In genomic region chr16:57352751-57353150, GRCm38 (mm10) we compare ENCODE assay signal across 10 mouse cellular contexts. TPM values are rescaled to one million over a fixed set of nuclear protein-coding genes. Genes with fewer than 3 reads are reported as not detected.
A peak's percentile ranks its signal among the peaks of the same experiment; 100 is the strongest.
DNase-seq lines count a peak whose midpoint lies in the region; ATAC-seq and TF ChIP-seq lines count a peak whose summit lies in the region.
"Had no signal": no experiment of that assay in that cellular context is flagged by ENCODE, and none has a peak within 500 bp of the region (broad histone marks: within the 10 kb centered on the region; RNA-seq: fewer than 3 reads in every experiment).

TSS of gene Filip1l (plus strand) at chr16:57353093.

- no peaks in the 10 kb centered on the region for H3K79me2 ChIP-seq in heart, adult 2 months (replicated peaks; ENCODE audit: control insufficient read depth, insufficient read depth, low read length)

- no peak within 1 kb of the TSS for H3K4me3 ChIP-seq in kidney, embryonic 15.5 days (replicated peaks)
- peak within 1 kb of the TSS; percentile 48 for H3K4me3 ChIP-seq in heart, adult 2 months
- H3K4me3 ChIP-seq in limb, embryonic 13.5 days = no peak within 1 kb of the TSS

- H3K36me3 ChIP-seq in kidney, embryonic 15.5 days = no peaks in the 10 kb centered on the region
- no peaks in the 10 kb centered on the region; the same call in 1 of the 2 replicates for H3K36me3 ChIP-seq in heart, adult 2 months (ENCODE audit: control insufficient read depth, insufficient read depth, low read length)
- no peaks in the 10 kb centered on the region for H3K36me3 ChIP-seq in limb, embryonic 13.5 days

- ATAC-seq in kidney, embryonic 15.5 days (replicated peaks; ENCODE audit: low FRiP score) = no peak
- no peak for ATAC-seq in limb, embryonic 13.5 days (ENCODE audit: low FRiP score, low read depth)

- H3K9me3 ChIP-seq in kidney, embryonic 15.5 days (replicated peaks) = no peaks in the 10 kb centered on the region
- H3K9me3 ChIP-seq in limb, embryonic 13.5 days = no peaks in the 10 kb centered on the region

- WGBS in kidney, embryonic 15.5 days = 83% methylated on average over 6 of the region's 6 CpGs
- 67% methylated on average over 6 of the region's 6 CpGs for WGBS in heart, adult 2 months
- 67% methylated on average over 6 of the region's 6 CpGs for WGBS in limb, embryonic 13.5 days

- H3K4me2 ChIP-seq in kidney, embryonic 15.5 days = no peak within 1 kb of the TSS
- H3K4me2 ChIP-seq in limb, embryonic 13.5 days (replicated peaks) = no peak within 1 kb of the TSS

- no peak for TF ChIP-seq CTCF in heart, adult 2 months (IDR thresholded peaks at IDR 0.05)

- H3K27ac ChIP-seq in kidney, embryonic 15.5 days = no peak within 1 kb of the TSS
- H3K27ac ChIP-seq in heart, adult 2 months = peak within 1 kb of the TSS; percentile 81
- peak within 1 kb of the TSS; percentile 22; the same call in 1 of the 2 replicates for H3K27ac ChIP-seq in limb, embryonic 13.5 days

- TF ChIP-seq POLR2A in heart, adult 2 months (IDR thresholded peaks at IDR 0.05; ENCODE audit: insufficient read depth, low read depth, low read length) = peak; percentile 58; the same call in 1 of the 2 replicates

- no peak for DNase-seq in kidney, adult 9 months
- no peak for DNase-seq in adrenal gland, postnatal 25 days
- peak in 1 of 2 experiments; percentile 48 for DNase-seq in heart, adult 2 months
- no peak for DNase-seq in layer of hippocampus, adult 9-11 months
- DNase-seq in layer of hippocampus, adult 18-20 months (ENCODE audit: low spot score in 2 of 2) = no peak
- DNase-seq in natural killer cell, adult 2 months (ENCODE audit: low spot score in 2 of 2) = no peak
- DNase-seq: liver; right cerebral cortex, postnatal 14 days had no signal

- no peak for TF ChIP-seq EP300 in heart, adult 2 months (IDR thresholded peaks at IDR 0.05; ENCODE audit: insufficient read depth, low read depth, low read length)

- peaks cover 9% of the 10 kb centered on the region for H3K4me1 ChIP-seq in kidney, embryonic 15.5 days
- H3K4me1 ChIP-seq in heart, adult 2 months (ENCODE audit: control insufficient read depth, insufficient read depth, low read length) = no peaks in the 10 kb centered on the region; the same call in 1 of the 2 replicates
- peaks cover 40% of the 10 kb centered on the region for H3K4me1 ChIP-seq in limb, embryonic 13.5 days

- intact Hi-C loops in heart, adult 2 months (cut with DNase I) = no loop called here

- H3K9ac ChIP-seq in kidney, embryonic 15.5 days = no peak within 1 kb of the TSS
- peak within 1 kb of the TSS; percentile 52 for H3K9ac ChIP-seq in heart, adult 2 months (ENCODE audit: low read depth, low read length)
- H3K9ac ChIP-seq in limb, embryonic 13.5 days = no peak within 1 kb of the TSS

- no peaks in the 10 kb centered on the region for H3K27me3 ChIP-seq in kidney, embryonic 15.5 days
- H3K27me3 ChIP-seq in heart, adult 2 months (ENCODE audit: control insufficient read depth, insufficient read depth, low read length) = no peaks in the 10 kb centered on the region
- no peaks in the 10 kb centered on the region for H3K27me3 ChIP-seq in limb, embryonic 13.5 days

RNA-seq across cellular contexts. Expression of gene Filip1l, which starts in this region (rescaled TPM):
- 24.2 and 24.8 TPM in 2 replicates for polyA plus RNA-seq in kidney, embryonic 15.5 days (2015; fragmentation: Nextera tagmentation; extraction: Ambion mirVana)
- total RNA-seq in adrenal gland, postnatal 25 days (2021) = 15.5 and 17.7 TPM in 2 replicates
- total RNA-seq in heart, adult 2 months (2021) = 10 to 100 TPM; 35.0 to 36.3 TPM
- polyA plus RNA-seq in heart, adult 2 months (2012; rRNA removed) = 9.2 and 19.5 TPM in 2 replicates
- polyA plus RNA-seq in limb, embryonic 13.5 days (2015; fragmentation: Nextera tagmentation; extraction: Ambion mirVana) = 31.5 and 37.3 TPM in 2 replicates
- 1 to 10 TPM; 3.2 to 4.6 TPM for total RNA-seq in layer of hippocampus, adult 18-20 months (2021)
